Mouse (Mus musculus) E14TG2a.4 (cell line): ENCODE results near the gene Etv5.

ENCODE experiments used
- H3K27me3 ChIP-seq: 2 replicates; pipeline ENCODE4 v1.6.1; 2014; ENCODE audit warnings: low read length, control low read depth; ENCODE audit not compliant: insufficient read depth
- H3K36me3 ChIP-seq: 2 replicates; pipeline ENCODE4 v1.6.1; 2014; ENCODE audit warnings: low read length, control low read depth; ENCODE audit not compliant: insufficient read depth
- H3K4me1 ChIP-seq: replicated peaks from 2 replicates; pipeline ENCODE4 v1.6.1; 2014; ENCODE audit warnings: low read depth, low read length, control low read depth
- H3K4me3 ChIP-seq: replicated peaks from 2 replicates; pipeline ENCODE4 v1.5.1; 2014; ENCODE audit warnings: mild to moderate bottlenecking, low read length
- H3K9me3 ChIP-seq: 2 replicates; pipeline ENCODE4 v1.6.1; 2014; ENCODE audit warnings: low read length, control low read depth
- CTCF ChIP-seq: conservative IDR thresholded peaks from 2 replicates; pipeline ENCODE4 v1.5.1; 2014; ENCODE audit warnings: low read length
- NANOG ChIP-seq: IDR thresholded peaks from 2 replicates; pipeline ENCODE4 v1.6.1; 2014; ENCODE audit warnings: borderline replicate concordance, low read length, mixed read lengths
- POU5F1 ChIP-seq: IDR thresholded peaks from 2 replicates; pipeline ENCODE4 v1.6.1; 2014; ENCODE audit warnings: low read length, borderline replicate concordance

The Etv5 gene

GRCm38 (mm10) chr16:22422256-22422655 lies 17.3 kb downstream of the Etv5 start:
- no peak for TF ChIP-seq NANOG
- no peak for TF ChIP-seq CTCF
- no peak for TF ChIP-seq POU5F1
- Histone ChIP-seq H3K36me3 (peaks cover 95% of the 10 kb centered on the region), H3K27me3 (no peaks in the 10 kb centered on the region), H3K4me3 (no peak overlapping the region), H3K4me1 (peaks cover 98% of the 10 kb centered on the region), H3K9me3 (no peaks in the 10 kb centered on the region)

GRCm38 (mm10) chr16:22417931-22418330 lies 21.6 kb downstream of the Etv5 start:
- no peaks in the 10 kb centered on the region for H3K9me3 ChIP-seq

GRCm38 (mm10) chr16:22417044-22417443 lies 22.5 kb downstream of the Etv5 start:
- H3K27me3 ChIP-seq: no peaks in the 10 kb centered on the region
- peak overlapping the region; percentile 39 for H3K4me3 ChIP-seq
- H3K4me1 ChIP-seq: peaks cover 94% of the 10 kb centered on the region
- TF ChIP-seq POU5F1 (no peak), CTCF (no peak), NANOG (no peak)
- H3K9me3 ChIP-seq: no peaks in the 10 kb centered on the region
- peaks cover 80% of the 10 kb centered on the region for H3K36me3 ChIP-seq

More at GRCm38 (mm10) chr16:22417931-22418330, 21.6 kb downstream of the Etv5 start:
- no peaks in the 10 kb centered on the region for H3K27me3 ChIP-seq
- H3K4me3 ChIP-seq: peak overlapping the region; percentile 24; the same call in 1 of the 2 replicates
- H3K36me3 ChIP-seq: peaks cover 82% of the 10 kb centered on the region
- peaks cover 97% of the 10 kb centered on the region for H3K4me1 ChIP-seq
- TF ChIP-seq CTCF (no peak), POU5F1 (no peak), NANOG (no peak)

DNA sequence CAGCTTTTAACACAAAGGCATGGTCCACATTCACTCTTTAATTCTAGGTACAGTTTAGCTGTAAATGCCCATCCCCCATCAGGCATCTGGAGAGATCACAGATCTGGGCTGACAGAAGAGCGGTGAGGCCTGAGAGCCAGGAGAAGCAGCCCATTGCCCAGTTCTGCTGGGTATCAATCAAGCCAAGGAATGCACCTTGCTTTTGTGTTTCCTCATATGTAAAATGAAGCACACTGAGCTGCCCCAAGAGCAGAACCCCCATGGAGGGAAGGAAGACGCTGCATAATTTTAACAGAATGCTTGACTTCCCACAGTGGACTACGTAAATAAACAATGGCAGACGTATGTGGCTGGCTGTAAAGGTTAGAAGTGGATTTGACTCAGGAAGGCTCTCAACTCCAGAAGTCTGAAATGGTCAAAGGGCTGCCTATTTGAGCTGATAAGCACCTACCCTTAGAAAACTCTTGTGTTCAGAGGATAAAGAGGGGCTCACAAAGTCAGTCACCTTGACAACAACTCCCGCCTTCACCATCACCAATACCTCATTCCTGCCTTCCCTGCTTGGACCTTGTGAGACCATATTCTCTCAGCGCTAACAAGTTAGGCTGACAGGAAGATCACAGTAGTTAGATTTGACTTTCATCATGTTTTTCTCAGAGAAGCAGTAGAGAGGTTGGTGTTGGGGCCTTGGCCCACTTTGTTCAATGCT lies 23.2 kb downstream of the Etv5 start:
- Histone ChIP-seq H3K4me3 (peak overlapping the region; percentile 39), H3K9me3 (no peaks in the 10 kb centered on the region), H3K4me1 (peaks cover 88% of the 10 kb centered on the region), H3K27me3 (no peaks in the 10 kb centered on the region), H3K36me3 (peaks cover 79% of the 10 kb centered on the region)
- TF ChIP-seq POU5F1 (no peak), NANOG (no peak), CTCF (no peak)

DNA sequence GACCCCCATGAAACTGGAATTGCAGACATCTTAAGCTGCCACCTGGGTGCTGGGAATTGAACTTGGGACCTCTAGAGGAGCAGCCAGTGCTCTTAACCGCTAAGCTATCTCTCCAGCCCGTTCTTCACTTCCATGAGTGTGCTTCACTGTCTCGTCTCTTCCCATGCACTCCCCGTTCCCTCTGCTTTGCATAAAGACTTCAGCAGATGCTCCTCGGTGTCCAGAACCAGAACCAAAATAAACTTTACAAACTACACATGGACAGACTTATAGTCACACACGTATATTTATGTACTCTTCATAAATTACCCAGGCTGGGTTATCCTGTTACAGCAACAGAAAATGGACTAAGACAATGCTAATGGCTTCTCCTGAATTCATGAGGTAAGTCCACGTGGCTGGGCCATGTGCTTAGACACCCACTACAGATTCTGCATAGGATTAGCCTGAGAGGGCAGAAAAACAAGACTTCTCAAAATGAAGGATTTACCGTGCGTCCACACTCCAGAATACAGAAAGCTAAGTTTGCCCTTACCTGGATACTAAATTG lies 25.2 kb downstream of the Etv5 start:
- Histone ChIP-seq H3K27me3 (no peaks in the 10 kb centered on the region), H3K9me3 (no peaks in the 10 kb centered on the region), H3K36me3 (peaks cover 80% of the 10 kb centered on the region), H3K4me3 (peak overlapping the region; percentile 86), H3K4me1 (peaks cover 78% of the 10 kb centered on the region)
- no peak for TF ChIP-seq NANOG

GRCm38 (mm10) chr16:22412459-22413229 lies 26.9 kb downstream of the Etv5 start:
- H3K36me3 ChIP-seq: peaks cover 82% of the 10 kb centered on the region
- TF ChIP-seq NANOG: peak; percentile 71; the same call in 1 of the 2 replicates
- no peak for TF ChIP-seq POU5F1
- no peaks in the 10 kb centered on the region for H3K9me3 ChIP-seq
- peaks cover 79% of the 10 kb centered on the region for H3K4me1 ChIP-seq
- H3K4me3 ChIP-seq: peak overlapping the region; percentile 86
- no peaks in the 10 kb centered on the region for H3K27me3 ChIP-seq

- Histone ChIP-seq H3K9me3 (no peaks in the 10 kb centered on the region), H3K4me1 (peaks cover 79% of the 10 kb centered on the region), H3K36me3 (peaks cover 82% of the 10 kb centered on the region), H3K4me3 (peak overlapping the region; percentile 86), H3K27me3 (no peaks in the 10 kb centered on the region)
- TF ChIP-seq NANOG (0 out of 2 replicates have a peak, but pooled peaks have one; percentile 10), POU5F1 (no peak), CTCF (no peak)
Measured at GRCm38 (mm10) chr16:22411764-22412163, 27.8 kb downstream of the Etv5 start.

DNA sequence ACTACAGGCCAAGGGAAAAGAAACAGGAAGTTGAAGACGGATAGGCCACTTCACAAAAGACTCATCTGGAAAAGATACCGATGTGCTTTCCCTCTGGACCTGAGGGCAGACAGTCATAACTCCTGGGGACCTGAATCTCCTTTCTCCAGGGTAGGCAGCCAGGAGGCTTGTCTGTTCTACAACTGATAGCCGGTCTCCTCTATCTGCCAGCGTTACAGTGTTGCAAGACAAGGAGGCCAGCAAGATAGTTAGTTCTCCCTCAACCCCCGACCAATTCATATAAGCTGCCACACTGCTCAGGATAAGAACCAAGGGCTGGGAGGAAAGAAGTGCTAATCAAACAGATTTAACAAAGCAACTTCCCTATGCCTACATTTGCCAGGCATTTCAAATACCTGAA lies 29.5 kb downstream of the Etv5 start:
- Histone ChIP-seq H3K9me3 (no peaks in the 10 kb centered on the region), H3K4me1 (peaks cover 76% of the 10 kb centered on the region), H3K36me3 (peaks cover 88% of the 10 kb centered on the region), H3K27me3 (no peaks in the 10 kb centered on the region), H3K4me3 (peak overlapping the region; percentile 86)
- TF ChIP-seq POU5F1 (no peak), NANOG (no peak), CTCF (no peak)
